Mouse (Mus musculus): ENCODE results near the gene Dync1i1.

The Dync1i1 gene

DNA sequence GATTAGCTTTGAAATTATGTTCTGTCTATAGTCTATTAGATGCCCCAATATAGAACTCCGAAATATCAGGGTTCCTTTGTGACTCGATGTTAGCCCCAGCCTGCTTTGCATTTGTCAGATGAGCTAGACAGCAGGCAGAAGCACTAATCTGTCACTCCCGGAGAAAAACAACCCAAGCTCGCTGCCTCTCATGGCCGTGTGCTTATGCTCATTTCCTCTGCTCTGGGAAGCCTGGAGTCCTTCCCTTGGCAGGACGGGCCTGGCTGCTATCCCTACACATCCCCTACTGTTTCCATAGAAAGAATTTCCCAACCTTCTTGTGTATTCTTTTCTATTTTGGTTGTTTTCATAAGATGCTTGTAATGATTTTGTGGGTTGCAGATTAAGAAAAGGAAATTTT lies 130.1 kb downstream of the Dync1i1 start:
- in situ Hi-C loops (cut with MseI, MboI): loop anchor here (25.0 kb wide), 1 partner anchor 1032 kb away; the partner anchor contains the start of gene Dlx5 (in 2 of the 2)

DNA sequence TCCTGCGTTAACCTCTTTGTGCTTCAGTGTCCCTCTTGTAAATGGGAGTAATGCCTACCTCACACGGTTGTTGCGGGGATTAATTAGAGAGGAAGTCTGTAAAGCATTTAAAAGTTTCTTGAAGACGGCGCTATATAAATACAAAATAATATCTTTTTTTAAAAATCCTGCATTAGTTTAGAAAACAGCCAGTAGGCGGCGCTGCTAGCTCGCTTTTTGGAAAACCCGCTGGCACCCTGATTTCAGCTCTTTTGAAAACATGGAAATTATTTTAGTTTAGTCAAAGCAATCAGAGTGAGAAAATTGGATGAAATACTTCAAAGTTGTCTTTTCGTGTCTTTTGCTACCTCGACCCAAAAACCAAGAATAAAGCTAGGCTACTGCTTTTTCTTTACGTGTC lies 132.9 kb downstream of the Dync1i1 start:
- in situ Hi-C loops (cut with MseI, MboI): loop anchor here (25.0 kb wide), 1 partner anchor 1029 kb away; the partner anchor contains the start of gene Dlx5 (in 2 of the 2)

DNA sequence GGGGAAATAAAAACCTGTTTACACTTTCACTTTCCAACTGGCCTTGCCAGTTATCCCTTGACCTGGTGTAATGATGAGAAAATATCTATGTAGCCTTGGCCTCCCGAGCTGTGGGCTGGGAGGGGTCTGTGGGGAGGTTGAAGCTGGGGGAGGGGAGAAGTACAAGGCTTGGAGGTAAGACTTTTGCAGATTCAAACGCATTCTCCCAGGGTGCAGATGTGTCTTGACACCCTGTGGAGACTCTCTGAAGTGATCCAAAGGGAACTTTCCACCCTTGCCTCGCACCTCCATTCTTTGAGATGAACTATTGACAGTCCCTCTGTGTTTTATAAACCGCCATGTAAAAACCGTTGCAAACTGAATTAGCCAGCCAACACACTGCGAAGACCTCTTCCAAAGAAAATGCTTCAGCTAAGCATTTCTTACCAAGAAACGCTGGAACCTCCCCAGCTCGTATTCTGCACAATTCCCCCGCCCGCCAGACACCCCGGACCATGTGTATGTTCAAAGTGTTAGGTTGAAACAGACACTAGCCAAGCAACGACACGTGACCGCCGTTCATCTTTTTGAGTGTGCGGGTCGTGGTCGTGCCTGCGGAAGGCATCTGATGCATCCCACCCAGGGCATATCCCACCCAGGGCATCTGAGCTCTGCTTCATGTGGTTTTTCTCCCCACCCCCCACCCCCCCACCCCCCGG lies 133.6 kb downstream of the Dync1i1 start:
- in situ Hi-C loops (cut with MseI, MboI): loop anchor here (25.0 kb wide), 1 partner anchor 1028 kb away; the partner anchor contains the start of gene Dlx5 (in 2 of the 2)

DNA sequence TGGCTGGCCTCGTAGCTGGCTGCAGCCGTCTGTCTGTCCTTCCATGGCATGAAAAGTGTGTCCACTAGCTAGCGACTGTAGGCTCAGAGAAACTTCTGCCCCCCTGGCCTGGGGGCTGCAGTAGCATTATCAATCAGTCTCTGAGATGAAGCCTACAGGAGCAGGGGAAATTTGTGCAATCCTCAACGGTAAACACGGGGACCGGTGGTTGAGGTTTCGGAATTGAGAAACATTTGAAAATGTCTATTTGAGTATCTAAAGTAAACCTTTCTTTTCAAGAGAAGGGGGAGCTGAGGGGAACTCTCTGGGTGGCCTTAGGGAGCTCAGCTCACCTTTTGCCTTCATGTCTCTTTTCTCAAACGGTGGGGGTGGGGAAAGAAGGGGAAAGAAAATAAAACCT lies 134.2 kb downstream of the Dync1i1 start:
- in situ Hi-C loops (cut with MseI, MboI): loop anchor here (25.0 kb wide), 1 partner anchor 1028 kb away; the partner anchor contains the start of gene Dlx5 (in 2 of the 2)

DNA sequence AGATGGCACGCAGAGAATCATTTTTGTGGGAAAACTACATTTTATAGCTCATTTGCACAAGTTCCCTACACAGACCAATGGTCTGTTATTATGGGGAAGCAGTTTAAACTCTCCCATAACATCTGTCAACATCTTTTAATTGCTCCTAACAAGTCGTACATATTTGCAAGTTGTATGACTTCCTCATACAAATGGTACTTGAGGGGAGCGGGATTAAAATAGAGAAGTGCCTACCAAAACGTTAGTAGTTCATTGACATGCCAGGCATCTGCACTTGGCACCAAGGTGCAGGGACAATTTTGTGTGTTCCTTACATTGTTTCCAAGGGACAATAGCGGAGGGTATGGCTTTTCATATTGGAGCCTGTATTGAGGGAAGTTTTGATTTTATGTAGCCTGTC lies 140.7 kb downstream of the Dync1i1 start:
- in situ Hi-C loops (cut with MseI, MboI): loop anchor here (25.0 kb wide), 1 partner anchor 1021 kb away; the partner anchor contains the start of gene Dlx5 (in 2 of the 2)

DNA sequence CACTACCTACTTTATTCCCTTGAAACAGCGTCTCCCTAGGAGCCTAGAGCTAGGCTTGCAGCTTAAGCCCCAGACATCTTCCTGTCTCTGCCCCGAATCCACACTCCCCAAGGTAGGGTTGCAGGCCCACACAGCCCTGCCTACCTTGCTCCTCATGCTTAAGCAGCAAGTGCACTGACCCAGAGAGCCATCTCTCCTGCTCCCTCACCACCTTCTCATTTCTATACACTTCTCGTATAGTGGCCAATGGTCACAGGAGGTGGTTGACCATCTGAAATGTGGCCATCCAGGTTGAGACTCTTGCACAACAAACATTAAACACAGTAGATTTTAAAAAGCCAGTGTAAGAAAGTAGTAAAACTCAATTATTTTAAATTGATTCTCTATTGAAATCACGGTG lies 141.8 kb downstream of the Dync1i1 start:
- in situ Hi-C loops (cut with MseI, MboI): loop anchor here (25.0 kb wide), 1 partner anchor 1020 kb away; the partner anchor contains the start of gene Dlx5 (in 2 of the 2)

DNA sequence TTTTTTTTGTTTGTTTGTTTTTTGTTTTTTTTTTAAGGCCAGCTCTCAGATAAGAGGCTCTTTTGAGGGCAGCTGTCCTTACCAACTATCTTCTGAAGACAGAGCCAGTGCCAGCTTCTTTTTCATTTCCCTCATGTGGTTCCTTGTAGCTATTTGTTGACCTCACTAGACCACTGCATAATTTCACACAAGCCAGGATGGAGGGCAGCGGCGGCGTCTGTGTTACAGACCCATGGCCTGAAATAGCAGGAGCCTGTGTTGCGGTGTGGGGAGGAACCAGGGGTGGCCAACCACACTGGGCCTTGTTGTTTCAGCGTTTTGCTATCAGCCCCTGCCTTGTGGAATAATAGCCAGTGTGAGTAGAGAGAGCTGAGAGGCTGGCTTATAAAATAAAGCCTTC lies 145.6 kb downstream of the Dync1i1 start:
- in situ Hi-C loops (cut with MseI, MboI): loop anchor here (25.0 kb wide), 1 partner anchor 1016 kb away; the partner anchor contains the start of gene Dlx5 (in 2 of the 2)

DNA sequence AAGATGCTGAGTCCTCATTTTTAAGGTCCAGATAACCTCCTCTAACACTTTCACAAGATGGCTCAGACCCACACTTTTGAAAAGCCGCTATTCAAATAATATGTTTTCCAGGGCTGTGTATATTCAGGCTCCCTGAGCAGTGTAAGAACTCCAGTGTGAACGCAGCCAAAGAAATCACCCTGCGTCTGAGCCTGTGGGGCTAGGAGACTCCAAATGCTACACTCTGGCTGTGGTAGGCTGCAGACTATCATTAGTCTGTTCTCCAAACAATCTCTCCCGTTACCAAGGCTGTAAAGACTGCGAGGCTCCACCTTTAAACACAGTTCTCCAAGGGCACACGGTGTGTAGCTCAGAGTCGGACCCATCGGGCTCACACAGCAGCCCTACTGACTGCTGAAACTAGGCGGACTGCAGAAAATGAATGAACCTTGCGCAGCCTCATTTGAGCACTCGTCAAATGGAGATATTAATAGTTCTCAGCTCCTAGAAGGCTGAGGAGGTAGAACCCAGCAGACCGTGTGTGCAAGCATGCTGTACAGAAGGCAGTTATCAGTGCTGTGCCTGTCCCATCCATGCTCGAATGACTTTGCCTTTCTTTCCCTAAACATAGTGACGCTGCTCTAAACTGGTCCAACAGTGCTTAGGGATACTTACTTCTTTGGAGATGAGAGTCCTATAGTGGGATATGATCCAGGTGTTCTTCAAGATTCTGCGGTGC lies 146.3 kb downstream of the Dync1i1 start:
- in situ Hi-C loops (cut with MseI, MboI): loop anchor here (25.0 kb wide), 1 partner anchor 1016 kb away; the partner anchor contains the start of gene Dlx5 (in 2 of the 2)

DNA sequence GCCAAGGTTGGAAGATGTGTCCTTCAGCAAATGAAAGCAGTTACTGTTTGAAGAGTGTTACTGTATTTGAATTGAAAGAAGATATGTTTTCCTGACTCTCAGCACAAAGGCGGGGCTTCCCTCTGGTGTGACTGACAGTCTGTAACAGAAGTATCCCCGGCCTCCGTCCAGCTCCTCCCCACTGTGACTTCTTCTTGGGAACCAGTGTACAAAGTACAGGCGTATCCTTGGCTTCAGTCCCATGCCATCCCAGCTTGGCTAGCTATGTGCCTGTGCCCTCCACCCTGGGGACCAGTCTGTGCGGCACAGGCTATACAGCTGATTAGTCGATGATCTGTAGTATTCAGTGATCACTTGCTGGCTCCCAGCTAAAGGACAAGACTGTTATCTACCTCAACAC lies 163.9 kb downstream of the Dync1i1 start:
- in situ Hi-C loops (cut with MseI, MboI): no loop called here

DNA sequence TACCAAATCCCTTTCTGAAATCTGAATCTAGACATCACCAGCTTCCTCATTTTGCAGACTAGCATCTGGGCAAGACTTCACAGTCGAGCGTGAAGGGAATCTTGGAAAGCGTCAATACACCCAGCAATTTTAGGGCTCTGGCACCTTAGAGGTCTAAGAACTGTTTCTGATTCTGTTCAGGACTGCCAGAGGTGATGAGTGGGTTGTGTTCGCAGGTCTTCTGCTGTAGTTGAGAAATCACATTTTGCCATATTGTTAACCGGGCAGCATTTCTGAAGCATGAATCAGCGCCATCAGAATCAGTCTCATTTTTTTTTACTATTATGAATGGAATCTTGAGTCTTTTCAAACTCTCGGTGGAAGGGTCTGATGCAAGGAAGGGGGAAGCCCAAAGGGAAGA lies 185.9 kb downstream of the Dync1i1 start:
- in situ Hi-C loops (cut with MseI, MboI): no loop called here

DNA sequence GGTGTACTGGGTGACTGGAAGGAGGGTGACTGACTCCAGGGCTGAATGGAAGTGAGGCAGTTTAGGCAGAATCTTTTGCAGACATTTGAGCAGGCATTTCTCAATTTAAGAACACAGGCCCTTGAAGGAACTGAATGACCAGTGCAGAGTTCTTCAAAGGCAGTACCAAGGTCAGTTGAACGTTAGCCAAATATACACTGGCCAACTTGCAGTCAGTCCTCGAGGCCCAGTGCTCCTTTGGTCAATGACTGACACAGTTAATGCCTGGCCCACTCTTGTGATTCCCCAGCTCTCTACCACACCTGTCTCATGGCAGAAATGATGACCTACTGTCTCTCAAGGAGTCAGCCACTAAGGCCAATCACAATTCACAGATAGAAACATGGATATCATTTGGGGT lies 189.6 kb downstream of the Dync1i1 start:
- in situ Hi-C loops (cut with MseI, MboI): no loop called here

DNA sequence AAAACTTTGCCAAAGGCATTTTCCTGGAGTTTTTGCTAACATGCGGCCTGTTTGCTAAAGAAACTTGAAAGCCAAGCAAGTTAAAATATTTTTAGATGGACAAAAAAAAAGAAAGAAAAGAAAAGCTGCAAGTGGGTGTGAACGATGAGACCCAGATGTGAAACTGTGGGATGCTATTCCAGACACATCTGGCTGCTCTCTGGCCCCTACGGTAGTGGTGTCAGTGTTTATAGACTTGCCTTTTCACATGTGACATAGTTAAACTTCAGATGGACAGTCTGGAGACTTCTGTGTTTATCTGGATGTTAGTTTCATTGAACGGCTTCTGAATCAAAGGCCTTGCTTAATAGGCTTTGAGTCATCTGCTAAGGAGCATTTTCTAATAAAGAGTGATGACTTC lies 195.2 kb downstream of the Dync1i1 start:
- in situ Hi-C loops (cut with MseI, MboI): no loop called here

DNA sequence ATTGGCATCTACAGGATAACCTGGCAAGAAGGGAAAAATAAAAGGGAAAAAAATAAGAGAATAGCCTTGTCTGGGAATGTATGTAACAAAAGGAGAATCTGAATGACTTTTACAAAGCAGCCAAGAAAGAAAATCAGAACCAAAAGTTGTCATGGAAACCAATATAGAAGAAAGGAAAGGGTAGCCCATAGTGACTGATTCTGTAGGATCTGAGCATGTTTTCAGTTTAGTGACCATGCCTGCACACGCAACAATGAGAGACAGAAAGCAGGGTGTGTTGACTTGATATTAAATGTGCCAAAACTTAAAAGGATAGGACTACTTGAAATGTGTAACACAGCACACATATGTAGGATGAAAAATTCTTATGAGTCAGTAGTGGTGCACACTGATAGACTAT lies 197.2 kb downstream of the Dync1i1 start:
- in situ Hi-C loops (cut with MseI, MboI): no loop called here

DNA sequence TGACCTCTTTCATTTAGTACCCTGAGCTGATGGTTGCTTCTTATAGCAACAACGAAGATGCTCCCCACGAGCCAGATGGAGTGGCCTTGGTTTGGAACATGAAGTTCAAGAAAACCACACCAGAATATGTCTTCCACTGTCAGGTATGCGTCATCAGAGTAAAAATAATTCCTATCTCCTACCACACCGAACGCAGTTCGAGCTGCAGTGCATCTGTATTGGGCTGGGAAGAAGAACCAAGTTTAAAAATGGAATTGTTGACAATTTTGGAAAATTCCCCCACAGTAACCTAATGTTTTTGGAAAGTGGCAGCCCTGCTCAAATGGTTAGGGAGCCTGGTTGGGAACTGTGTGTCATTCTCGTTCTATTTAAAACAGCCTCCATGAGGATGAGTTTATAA lies 197.7 kb downstream of the Dync1i1 start:
- in situ Hi-C loops (cut with MseI, MboI): no loop called here

DNA sequence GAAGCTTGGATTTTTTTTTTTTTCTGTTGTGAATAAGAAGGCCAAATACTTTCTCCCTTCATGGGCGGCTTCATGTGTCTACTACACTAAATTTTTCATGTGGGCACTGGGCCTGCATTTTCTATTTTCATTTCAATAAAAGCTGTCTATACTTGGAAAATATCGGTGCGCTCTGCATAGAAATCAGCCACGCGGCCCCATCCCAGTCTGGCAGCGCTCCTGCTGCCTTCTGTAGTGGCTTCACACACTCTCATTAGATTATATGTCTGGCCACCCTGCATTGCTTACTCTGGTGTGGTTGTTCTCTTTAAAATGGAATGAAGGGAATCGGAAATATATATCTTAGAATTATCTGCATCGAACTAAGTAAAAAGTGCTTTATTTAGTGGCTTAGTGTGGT lies 204.7 kb downstream of the Dync1i1 start:
- in situ Hi-C loops (cut with MseI, MboI): no loop called here

DNA sequence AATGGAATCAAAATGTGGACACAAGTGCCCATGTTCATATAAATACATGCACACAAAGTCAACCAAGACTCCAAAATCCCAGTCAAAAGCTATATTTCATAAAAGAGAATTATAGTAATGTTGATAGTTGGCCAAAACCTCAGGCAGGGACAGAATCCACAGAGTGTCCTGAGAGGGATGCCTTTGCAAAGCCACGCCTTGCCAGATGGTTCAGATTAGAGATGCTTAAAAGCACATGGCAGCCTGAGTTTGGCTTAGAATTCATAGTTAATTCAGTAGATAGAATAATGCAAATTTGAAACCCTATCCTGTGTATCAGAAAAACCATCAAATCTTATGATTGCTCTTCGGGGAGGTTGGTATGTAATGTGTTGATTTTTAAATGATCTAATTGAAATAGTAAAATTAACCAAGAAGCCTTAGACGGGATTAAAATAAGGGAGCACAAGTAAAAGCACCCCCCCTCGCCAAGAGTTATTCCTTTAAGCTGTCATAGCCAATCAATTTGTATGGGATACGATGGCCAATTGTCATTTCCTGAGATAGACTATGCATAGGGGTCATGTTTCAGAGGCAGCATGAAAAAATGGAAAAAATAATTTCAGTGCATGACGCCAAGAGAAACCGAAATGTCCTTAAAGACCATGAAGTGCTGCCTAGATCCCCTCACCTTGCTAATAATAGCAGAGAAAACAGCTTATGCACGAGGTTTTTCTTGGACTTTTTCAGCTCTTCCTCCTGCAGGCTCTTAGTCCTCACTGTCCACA lies 210.3 kb downstream of the Dync1i1 start:
- in situ Hi-C loops (cut with MseI, MboI): no loop called here

DNA sequence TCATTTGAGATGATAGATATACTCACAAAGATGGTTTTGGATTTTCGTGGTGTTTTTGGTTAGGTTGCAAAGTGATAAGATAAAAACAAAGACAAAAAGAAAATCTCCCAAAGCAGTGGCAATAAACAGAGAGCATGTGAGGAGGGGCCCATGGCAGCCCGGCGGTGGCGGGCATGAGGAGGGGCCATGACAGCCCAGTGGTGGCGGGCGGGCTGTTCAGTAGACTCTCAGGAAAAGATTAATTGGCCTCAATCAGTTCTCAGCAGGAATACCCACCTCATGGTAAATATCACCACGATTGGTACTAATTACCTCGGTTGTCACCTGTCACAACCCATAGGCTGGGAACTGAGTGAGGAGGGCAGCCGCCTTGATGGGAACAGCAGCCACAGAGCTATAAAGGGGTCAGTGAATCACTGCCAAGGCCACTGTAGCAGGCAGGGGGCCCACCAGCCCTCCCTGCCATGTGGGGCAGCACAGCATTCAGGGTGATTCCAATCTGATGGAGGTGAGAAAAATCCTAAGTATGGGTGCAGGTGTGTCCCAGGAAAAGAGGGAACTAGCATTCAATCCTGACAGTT lies 224.5 kb downstream of the Dync1i1 start:
- in situ Hi-C loops (cut with MseI, MboI): no loop called here

DNA sequence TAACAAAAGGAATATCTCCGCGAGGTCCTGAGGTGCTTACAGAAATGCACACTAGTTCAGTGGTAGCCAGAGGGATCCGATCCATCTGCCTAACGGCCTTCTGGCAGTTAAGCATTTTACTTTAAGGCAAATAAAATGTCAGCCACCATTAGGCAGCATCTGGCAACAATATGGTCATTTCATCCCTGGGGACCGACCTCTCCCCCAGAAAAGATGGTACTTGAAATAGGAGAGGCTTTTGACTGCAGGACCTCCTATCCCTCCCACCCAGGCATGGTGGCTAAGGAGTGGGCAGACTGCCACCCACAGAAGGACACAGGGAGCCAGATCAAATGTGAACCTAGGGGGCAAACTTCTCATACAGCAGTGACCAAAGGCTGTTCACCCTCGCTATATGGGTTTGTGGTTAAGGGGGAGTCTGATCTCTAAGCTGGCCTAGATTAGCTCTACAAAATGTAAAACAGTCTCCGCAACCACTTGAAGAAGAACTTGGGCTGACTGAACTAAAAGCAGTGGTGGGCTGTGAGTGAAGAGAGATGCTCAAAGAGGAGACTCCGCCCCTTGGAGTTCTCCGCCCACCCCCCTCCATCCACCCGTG lies 231.0 kb downstream of the Dync1i1 start:
- in situ Hi-C loops (cut with MseI, MboI): no loop called here

DNA sequence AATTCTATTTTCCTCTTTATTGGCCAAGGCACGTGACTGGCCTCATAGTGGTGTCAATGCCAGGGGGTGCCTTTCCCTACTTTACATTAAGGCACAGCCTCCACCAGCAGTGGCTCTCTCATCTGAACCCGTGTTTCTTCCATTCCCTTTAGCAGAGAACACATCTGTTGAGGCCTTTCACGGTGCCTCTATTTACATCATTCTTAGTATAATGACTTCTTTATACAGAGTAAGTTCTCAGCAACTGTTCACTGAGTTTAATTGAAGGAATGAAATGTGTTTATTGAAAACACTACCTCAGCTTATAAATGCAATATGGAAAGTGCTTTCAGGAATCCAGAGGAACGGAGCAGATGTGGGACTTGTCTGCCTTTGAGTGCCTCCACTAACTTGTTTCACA lies 235.3 kb downstream of the Dync1i1 start:
- in situ Hi-C loops (cut with MseI, MboI): no loop called here

DNA sequence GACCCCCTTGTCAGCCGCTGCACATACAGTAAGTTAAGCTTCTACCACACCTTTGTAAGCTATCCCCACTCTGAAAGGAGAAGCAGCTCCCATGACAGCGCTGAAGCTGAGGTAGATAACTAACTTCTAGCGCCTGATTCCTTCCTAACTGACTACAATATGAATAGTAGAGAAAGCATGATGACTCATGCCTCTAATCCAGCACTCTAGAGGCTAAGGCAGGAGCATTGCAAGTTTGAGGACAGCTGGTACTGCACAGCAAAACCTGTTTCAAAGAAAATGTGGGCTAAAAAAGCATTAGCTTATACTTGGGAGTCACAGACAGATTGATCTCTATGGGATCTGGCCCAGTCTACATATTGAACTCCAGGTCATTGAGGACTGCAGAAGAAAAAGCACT lies 236.5 kb downstream of the Dync1i1 start:
- in situ Hi-C loops (cut with MseI, MboI): no loop called here

DNA sequence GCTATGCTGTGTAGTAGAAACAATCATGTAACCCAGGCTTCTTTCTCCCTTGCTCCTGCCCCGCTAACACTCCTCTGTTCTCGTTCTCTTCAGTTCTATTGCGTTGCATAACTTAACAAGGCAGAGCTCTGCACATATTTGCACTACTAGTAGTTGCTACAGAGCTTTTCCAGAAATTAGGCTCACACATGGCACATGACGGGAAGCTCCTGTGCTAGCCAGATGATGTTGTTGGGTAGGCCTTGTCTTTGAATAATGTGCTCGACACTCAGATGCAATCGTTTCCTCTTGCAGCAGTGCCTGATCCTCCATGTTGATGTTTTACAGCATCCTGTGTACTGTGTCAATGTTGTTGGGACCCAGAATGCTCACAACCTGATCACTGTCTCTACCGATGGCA lies 240.9 kb downstream of the Dync1i1 start:
- in situ Hi-C loops (cut with MseI, MboI): no loop called here
